Mouse (Mus musculus) lung, postnatal 0 days (tissue): ENCODE measurements at regions not wholly inside any gene's neighbourhood (a gene's known extent, or its start where the extent isn't known, plus 50 kb on each side); places are given as distances from the start of the nearest gene placed in this dataset.

Experiments
- CTCF ChIP-seq: IDR thresholded peaks from 2 replicates; pipeline ENCODE4 v1.5.1; 2016; ENCODE audit warnings: antibody characterized with exemption, mild to moderate bottlenecking
- EP300 ChIP-seq: IDR thresholded peaks from 2 replicates; pipeline ENCODE4 v1.6.1; 2016; ENCODE audit warnings: antibody characterized with exemption, mild to moderate bottlenecking, control low read depth

DNA sequence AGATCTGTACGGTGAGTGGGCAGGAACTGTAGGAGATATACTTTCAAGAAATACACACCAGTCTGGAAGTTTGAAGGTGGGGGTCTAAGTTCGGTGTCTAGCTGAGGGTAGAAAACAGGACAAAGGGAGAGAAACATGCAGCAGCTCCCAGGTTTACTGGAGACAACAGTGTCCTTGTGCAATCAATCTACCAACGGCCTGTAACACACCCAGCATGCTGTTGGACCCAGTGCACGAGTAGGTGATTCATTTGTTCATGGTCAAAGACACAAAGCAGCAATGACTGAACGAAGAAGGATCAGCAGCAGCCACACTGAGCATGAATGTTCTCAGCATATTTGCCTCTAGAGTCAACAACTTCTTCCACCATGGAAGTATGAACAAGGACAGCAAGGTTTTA, 255.2 kb upstream of the Cdyl start:
- no peak for TF ChIP-seq CTCF
- TF ChIP-seq EP300 = no peak
